ENCODE assay signal across 15 mouse cellular contexts in the genomic region with DNA sequence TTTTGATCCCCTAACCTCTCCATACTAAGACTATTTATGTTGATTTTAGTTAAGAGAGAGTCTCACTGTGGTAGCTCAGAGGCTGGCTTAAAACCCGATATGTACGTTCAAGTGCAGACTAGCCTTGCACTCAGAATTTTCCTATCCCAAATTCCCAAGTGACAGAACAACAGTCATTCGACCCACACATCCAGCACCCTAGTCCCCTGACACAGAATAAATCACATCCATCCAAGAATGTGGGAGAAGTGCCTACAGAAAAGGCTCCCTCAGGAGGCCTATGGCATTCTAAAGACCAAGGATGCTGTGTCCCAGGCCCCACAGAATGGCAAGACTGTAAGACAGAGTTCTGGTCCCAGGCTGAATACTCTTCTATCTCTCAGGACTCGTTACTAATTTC. TPM values are rescaled to one million over a fixed set of nuclear protein-coding genes. Genes with fewer than 3 reads are reported as not detected.
DNase-seq lines count a peak whose midpoint lies in the region; ATAC-seq and TF ChIP-seq lines count a peak whose summit lies in the region.
"Had no signal": no experiment of that assay in that cellular context is flagged by ENCODE, and none has a peak within 500 bp of the region (broad histone marks: within the 10 kb centered on the region; RNA-seq: fewer than 3 reads in every experiment).

No protein-coding gene starts in this region.

- H3K27ac ChIP-seq in heart, adult 2 months, result no peak overlapping the region
- peak overlapping the region; percentile 92 for H3K27ac ChIP-seq in macrophage
- H3K27ac ChIP-seq: forebrain, embryonic 15.5 days; limb, embryonic 12.5 days; stomach, postnatal 0 days had no signal

- 67% methylated on average over 4 of the region's 4 CpGs for WGBS in heart, adult 2 months
- 48% methylated on average over 4 of the region's 4 CpGs for WGBS in macrophage (ENCODE audit: missing documents)

- peaks cover 2% of the 10 kb centered on the region; the same call in 1 of the 2 replicates for H3K4me1 ChIP-seq in heart, adult 2 months (ENCODE audit: control insufficient read depth, insufficient read depth, low read length)
- H3K4me1 ChIP-seq: forebrain, embryonic 15.5 days had no signal

- peak; percentile 58 for DNase-seq in heart, adult 11 months
- DNase-seq in heart, adult 2 months, result no peak
- peak; percentile 32 for DNase-seq in A20 (ENCODE audit: low read depth, low spot score)
- peak; percentile 8 for DNase-seq in brain, adult 2 months (ENCODE audit: low read depth, low spot score)
- DNase-seq in embryo, embryonic 9.5 days (ENCODE audit: extremely low spot score), result no peak
- DNase-seq: adrenal gland, postnatal 36 days; cerebellum, adult 11 months; cerebellum, postnatal 25 days; kidney, adult 9 months had no signal

- no peak overlapping the region for H3K9ac ChIP-seq in heart, adult 2 months (ENCODE audit: low read depth, low read length)
- H3K9ac ChIP-seq: forebrain, embryonic 15.5 days; limb, embryonic 12.5 days had no signal

- H3K79me2 ChIP-seq in heart, adult 2 months (replicated peaks; ENCODE audit: control insufficient read depth, insufficient read depth, low read length), result no peaks in the 10 kb centered on the region
- H3K79me2 ChIP-seq in macrophage (ENCODE audit: inconsistent target), result no peaks in the 10 kb centered on the region

- no peak overlapping the region for H3K4me3 ChIP-seq in heart, adult 2 months
- no peak overlapping the region for H3K4me3 ChIP-seq in macrophage (ENCODE audit: inconsistent target)
- H3K4me3 ChIP-seq: forebrain, embryonic 15.5 days; limb, embryonic 12.5 days had no signal

- no peaks in the 10 kb centered on the region for H3K27me3 ChIP-seq in heart, adult 2 months (ENCODE audit: control insufficient read depth, insufficient read depth, low read length)
- H3K27me3 ChIP-seq: forebrain, embryonic 15.5 days; limb, embryonic 12.5 days had no signal

- no peak for TF ChIP-seq CTCF in heart, adult 2 months (IDR thresholded peaks at IDR 0.05)

- ATAC-seq in erythroblast, adult 5-6 weeks (replicated peaks; ENCODE audit: low FRiP score, poor library complexity, severe bottlenecking), result no peak
- ATAC-seq: forebrain, embryonic 15.5 days; inflammation-experienced regulatory T-cells, adult 6 months had no signal

- H3K36me3 ChIP-seq in heart, adult 2 months (ENCODE audit: control insufficient read depth, insufficient read depth, low read length), result no peaks in the 10 kb centered on the region
- no peaks in the 10 kb centered on the region for H3K36me3 ChIP-seq in macrophage (ENCODE audit: inconsistent target)
- H3K36me3 ChIP-seq: forebrain, embryonic 15.5 days; limb, embryonic 12.5 days had no signal

- no peak for TF ChIP-seq EP300 in heart, adult 2 months (IDR thresholded peaks at IDR 0.05; ENCODE audit: insufficient read depth, low read depth, low read length)

- TF ChIP-seq POLR2A in heart, adult 2 months (IDR thresholded peaks at IDR 0.05; ENCODE audit: insufficient read depth, low read depth, low read length), result no peak

- intact Hi-C loops in heart, adult 2 months (cut with DNase I), result no loop called here

RNA-seq across cellular contexts. Expression of gene Exoc6, which starts 55.4 kb away (rescaled TPM):
- 10 to 100 TPM; 29.8 to 34.2 TPM for total RNA-seq in heart, adult 2 months (2021)
- polyA plus RNA-seq in heart, adult 2 months (2012; rRNA removed), result 13.8 and 19.8 TPM in 2 replicates
- 10 to 100 TPM in 21 of 26 experiments, 1 to 10 TPM in 5; 4.4 to 54.4 (median 39.2) TPM for total RNA-seq in macrophage (2018; cell fraction: chromatin; rRNA removed)
- 10 to 100 TPM; 11.9 to 25.9 (median 22.5) TPM for total RNA-seq in macrophage (2018; cell fraction: cytosol; rRNA removed)
- 10 to 100 TPM in 23 of 26 experiments, 1 to 10 TPM in 3; 7.6 to 46.1 (median 27.1) TPM for total RNA-seq in macrophage (2018; cell fraction: nucleus; rRNA removed)
- polyA plus RNA-seq in macrophage (2018), result 15.2 to 19.8 TPM (median 17.5 TPM) in 3 replicates
- 17.9 and 24.7 TPM in 2 replicates for total RNA-seq in erythroblast, adult 5-6 weeks (2015; ENCODE audit: low replicate concordance)
- 28.0 and 30.0 TPM in 2 replicates for total RNA-seq in erythroblast, adult 5-6 weeks (2017; ENCODE audit: low replicate concordance)

Comparison
In these comparisons a context has a peak if more than half of its experiments do, and no peak if none do; other contexts are left out.
1. DNase-seq: peak in heart, adult 11 months (single experiment), A20 (single experiment) and brain, adult 2 months (single experiment); none in heart, adult 2 months (0 of 2) and embryo, embryonic 9.5 days (single experiment).